Mouse (Mus musculus) brain, embryonic 18.5 days (tissue): ENCODE results near the gene Calm3.
A peak's percentile ranks its signal among the peaks of the same experiment; 100 is the strongest.
"Not testable (repeated sequence)": the region's sequence is repeated elsewhere in the genome, so short reads cannot be mapped to it uniquely, and the experiment has no call there.

Experiments
- DNase-seq: peaks from one replicate; pipeline ENCODE4 v3.0.0-alpha.2; 2012; ENCODE audit warnings: low read depth, low spot score

The Calm3 gene

GRCm38 (mm10) chr7:16924037-16924834 is at the start of gene Calm3:
Gene Calm3 (minus strand): TSS chr7:16924114.
- DNase-seq = peak; percentile 99

GRCm38 (mm10) chr7:16971160-16971559 is 47.2 kb upstream of the Calm3 start:
- no peak for DNase-seq

- no peak for DNase-seq
Observed at GRCm38 (mm10) chr7:16968414-16968813, 44.5 kb upstream of the Calm3 start.

- no peak for DNase-seq
Observed at GRCm38 (mm10) chr7:16961678-16962077, 37.8 kb upstream of the Calm3 start.

GRCm38 (mm10) chr7:16959539-16960187 is 35.7 kb upstream of the Calm3 start, which contains the start of gene Pnmal1:
Gene Pnmal1 (plus strand): TSS chr7:16959679.
- peak; percentile 89 for DNase-seq

GRCm38 (mm10) chr7:16956410-16957265 is 32.7 kb upstream of the Calm3 start:
- DNase-seq = peak; percentile 84

- DNase-seq = no peak
Observed at GRCm38 (mm10) chr7:16955712-16956111, 31.8 kb upstream of the Calm3 start.

GRCm38 (mm10) chr7:16953776-16954175 is 29.9 kb upstream of the Calm3 start:
- DNase-seq = not testable (repeated sequence)

GRCm38 (mm10) chr7:16950861-16951635 is 27.1 kb upstream of the Calm3 start:
- no peak for DNase-seq

- no peak for DNase-seq
Observed at GRCm38 (mm10) chr7:16949908-16950841, 26.3 kb upstream of the Calm3 start.

GRCm38 (mm10) chr7:16948923-16949458 is 25.1 kb upstream of the Calm3 start:
- DNase-seq = no peak

GRCm38 (mm10) chr7:16947959-16948361 is 24.0 kb upstream of the Calm3 start:
- no peak for DNase-seq

- no peak for DNase-seq
Observed at GRCm38 (mm10) chr7:16947349-16947895, 23.5 kb upstream of the Calm3 start.

- no peak for DNase-seq
Observed at GRCm38 (mm10) chr7:16946441-16947348, 22.8 kb upstream of the Calm3 start.

GRCm38 (mm10) chr7:16945419-16945818 is 21.5 kb upstream of the Calm3 start:
- DNase-seq = no peak

GRCm38 (mm10) chr7:16944808-16945315 is 20.9 kb upstream of the Calm3 start:
- no peak for DNase-seq

GRCm38 (mm10) chr7:16944061-16944807 is 20.3 kb upstream of the Calm3 start, which contains the start of gene Pnmal2:
Gene Pnmal2 (plus strand): TSS chr7:16944682.
- peak; percentile 87 for DNase-seq
